Mouse (Mus musculus): ENCODE measurements at regions not wholly inside any gene's neighbourhood (a gene's known extent, or its start where the extent isn't known, plus 50 kb on each side); places are given as distances from the start of the nearest gene placed in this dataset.
A peak's percentile ranks its signal among the peaks of the same experiment; 100 is the strongest.
"Not testable (repeated sequence)": the region's sequence is repeated elsewhere in the genome, so short reads cannot be mapped to it uniquely, and the experiment has no call there.

DNA sequence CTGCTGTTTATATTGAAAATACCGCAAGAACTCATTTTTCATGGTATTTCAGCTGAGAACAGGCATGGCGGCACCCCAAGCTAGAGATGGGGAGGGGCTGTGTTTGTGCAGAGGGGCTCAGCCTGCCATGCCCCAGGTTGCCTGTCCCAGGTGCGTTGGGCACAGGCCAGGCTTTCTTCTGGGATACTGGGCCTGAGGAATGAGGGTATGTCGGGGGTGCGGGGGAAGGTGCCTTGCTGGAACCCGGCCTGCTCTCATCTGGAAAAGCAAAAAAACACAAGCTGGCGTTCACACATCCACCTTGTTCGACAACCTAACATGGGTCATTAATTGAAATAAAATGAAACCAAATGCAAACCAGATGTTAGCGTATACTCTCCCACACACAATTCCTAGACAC lies 142.2 kb upstream of the Adamts18 start:
- DNase-seq (ENCODE audit: low spot score) (peak; percentile 43), ATAC-seq (replicated peaks; ENCODE audit: insufficient number of reproducible peaks, low FRiP score, low TSS enrichment, low read depth) (no peak)
- H3K36me3 ChIP-seq (replicated peaks; ENCODE audit: control insufficient read depth, insufficient read depth, low read depth, low read length): no peaks in the 10 kb centered on the region
- H3K4me3 ChIP-seq (ENCODE audit: low read depth, low read length): no peak overlapping the region
- 47% methylated on average over 9 of the region's 9 CpGs for whole genome bisulfite sequencing
- H3K9me3 ChIP-seq (replicated peaks; ENCODE audit: control insufficient read depth, low read length): no peaks in the 10 kb centered on the region
- no peaks in the 10 kb centered on the region for H3K27me3 ChIP-seq (ENCODE audit: control insufficient read depth, insufficient read depth, low read length)
- H3K27ac ChIP-seq (replicated peaks; ENCODE audit: low read depth, low read length): no peak overlapping the region
- no peak overlapping the region for H3K4me2 ChIP-seq (ENCODE audit: low read depth, low read length)
- H3K4me1 ChIP-seq (ENCODE audit: control insufficient read depth, insufficient read depth, low read length): no peaks in the 10 kb centered on the region
- no peak overlapping the region for H3K9ac ChIP-seq (replicated peaks; ENCODE audit: low read length)

DNA sequence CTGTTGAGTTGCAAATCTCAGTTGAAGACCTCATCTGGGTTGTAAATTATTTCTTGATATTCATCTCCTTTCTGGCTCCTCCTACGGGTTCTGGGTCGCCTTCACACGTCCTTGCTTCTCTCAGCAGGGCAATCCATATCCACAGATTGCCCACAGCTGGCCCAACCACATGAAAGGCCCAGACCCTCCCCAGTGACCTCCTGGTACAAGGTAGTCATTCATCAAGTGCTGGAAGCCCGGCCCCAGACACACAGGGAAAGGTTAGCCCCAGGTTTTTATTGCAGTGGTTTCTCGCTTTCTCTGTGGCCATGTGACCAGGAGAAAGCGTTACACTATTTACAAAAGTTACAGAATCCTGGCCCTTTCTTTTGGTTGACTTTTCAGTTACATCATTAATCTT lies 134.5 kb upstream of the Nudt7 start:
- Histone ChIP-seq H3K4me1 (ENCODE audit: control insufficient read depth, insufficient read depth, low read length) (no peaks in the 10 kb centered on the region), H3K4me2 (ENCODE audit: low read depth, low read length) (no peak overlapping the region), H3K36me3 (replicated peaks; ENCODE audit: control insufficient read depth, insufficient read depth, low read depth, low read length) (no peaks in the 10 kb centered on the region), H3K27me3 (ENCODE audit: control insufficient read depth, insufficient read depth, low read length) (no peaks in the 10 kb centered on the region), H3K27ac (replicated peaks; ENCODE audit: low read depth, low read length) (no peak overlapping the region), H3K9ac (replicated peaks; ENCODE audit: low read length) (no peak overlapping the region), H3K4me3 (ENCODE audit: low read depth, low read length) (no peak overlapping the region), H3K9me3 (replicated peaks; ENCODE audit: control insufficient read depth, low read length) (no peaks in the 10 kb centered on the region)
- 54% methylated on average over 6 of the region's 6 CpGs for WGBS
- ATAC-seq (replicated peaks; ENCODE audit: insufficient number of reproducible peaks, low FRiP score, low TSS enrichment, low read depth): no peak
- DNase-seq (ENCODE audit: low spot score): no peak

DNA sequence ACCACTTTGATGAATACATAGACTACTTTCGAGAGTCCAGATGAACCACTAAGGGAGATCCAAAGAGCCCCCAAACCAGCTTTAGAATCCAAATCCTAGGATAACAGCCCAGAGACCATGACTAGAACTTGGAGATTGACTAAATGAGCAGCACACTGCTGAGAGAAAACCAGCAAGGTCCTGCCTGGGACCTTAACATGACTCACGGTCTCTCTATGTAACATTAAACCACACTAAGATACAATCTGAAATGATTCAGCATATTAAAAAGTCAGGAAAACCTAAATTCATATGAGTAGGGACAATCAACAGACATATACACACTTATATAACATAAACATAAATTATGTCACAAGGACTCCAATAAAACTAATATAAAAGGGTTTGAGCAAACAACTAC lies 131.7 kb upstream of the Nudt7 start:
- 83% methylated on average over 2 of the region's 2 CpGs for WGBS
- ATAC-seq (replicated peaks; ENCODE audit: insufficient number of reproducible peaks, low FRiP score, low TSS enrichment, low read depth) (no peak), DNase-seq (ENCODE audit: low spot score) (no peak)
- Histone ChIP-seq H3K4me2 (ENCODE audit: low read depth, low read length) (no peak overlapping the region), H3K36me3 (replicated peaks; ENCODE audit: control insufficient read depth, insufficient read depth, low read depth, low read length) (no peaks in the 10 kb centered on the region), H3K27me3 (ENCODE audit: control insufficient read depth, insufficient read depth, low read length) (no peaks in the 10 kb centered on the region), H3K4me3 (ENCODE audit: low read depth, low read length) (no peak overlapping the region), H3K9ac (replicated peaks; ENCODE audit: low read length) (no peak overlapping the region), H3K4me1 (ENCODE audit: control insufficient read depth, insufficient read depth, low read length) (no peaks in the 10 kb centered on the region), H3K9me3 (replicated peaks; ENCODE audit: control insufficient read depth, low read length) (no peaks in the 10 kb centered on the region), H3K27ac (replicated peaks; ENCODE audit: low read depth, low read length) (no peak overlapping the region)

DNA sequence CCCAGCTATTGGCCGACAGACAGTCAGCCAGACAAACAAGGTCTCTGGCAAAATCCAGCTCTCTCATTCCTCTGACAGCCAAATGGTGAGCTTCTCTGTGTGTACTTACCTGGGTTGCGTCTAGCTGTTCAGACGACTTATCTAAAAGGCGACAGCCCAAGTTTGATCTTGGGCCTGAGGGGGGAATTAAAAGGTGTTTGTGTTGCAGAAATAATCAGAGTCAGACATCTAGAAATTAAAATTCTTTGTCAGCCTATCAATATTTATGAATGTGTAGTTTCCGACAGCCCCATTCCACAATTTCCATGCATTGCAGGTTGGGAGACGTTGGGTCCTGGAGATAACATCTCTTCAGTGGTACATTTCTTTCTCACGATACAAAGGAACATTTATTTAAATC lies 128.9 kb upstream of the Nudt7 start:
- Histone ChIP-seq H3K4me3 (ENCODE audit: low read depth, low read length) (no peak overlapping the region), H3K36me3 (replicated peaks; ENCODE audit: control insufficient read depth, insufficient read depth, low read depth, low read length) (no peaks in the 10 kb centered on the region), H3K4me1 (ENCODE audit: control insufficient read depth, insufficient read depth, low read length) (no peaks in the 10 kb centered on the region), H3K27ac (replicated peaks; ENCODE audit: low read depth, low read length) (no peak overlapping the region), H3K27me3 (ENCODE audit: control insufficient read depth, insufficient read depth, low read length) (no peaks in the 10 kb centered on the region), H3K9me3 (replicated peaks; ENCODE audit: control insufficient read depth, low read length) (no peaks in the 10 kb centered on the region), H3K4me2 (ENCODE audit: low read depth, low read length) (no peak overlapping the region), H3K9ac (replicated peaks; ENCODE audit: low read length) (no peak overlapping the region)
- DNase-seq (ENCODE audit: low spot score): no peak
- no peak for ATAC-seq (replicated peaks; ENCODE audit: insufficient number of reproducible peaks, low FRiP score, low TSS enrichment, low read depth)
- WGBS: 80% methylated on average over 7 of the region's 7 CpGs

DNA sequence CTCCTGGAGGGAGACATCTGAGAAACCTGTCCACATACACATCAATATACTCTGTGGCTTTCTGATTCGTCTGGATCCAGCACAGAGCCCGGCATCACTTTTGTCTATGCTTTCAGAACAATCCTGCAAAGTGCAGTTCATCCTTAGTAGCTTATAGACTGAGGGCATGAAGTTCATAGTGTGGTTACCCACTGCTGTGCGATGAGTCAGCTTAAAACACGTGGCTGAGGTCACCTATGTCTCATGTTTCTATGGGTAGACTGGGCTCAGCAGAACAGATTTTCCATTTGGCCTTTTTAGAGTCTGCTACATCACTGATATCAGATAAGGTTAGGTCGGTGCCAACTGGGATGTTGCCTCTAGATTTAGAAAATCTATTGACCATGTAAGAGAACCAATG lies 126.8 kb upstream of the Nudt7 start:
- ATAC-seq (replicated peaks; ENCODE audit: insufficient number of reproducible peaks, low FRiP score, low TSS enrichment, low read depth) (no peak), DNase-seq (ENCODE audit: low spot score) (no peak)
- no peaks in the 10 kb centered on the region for H3K27me3 ChIP-seq (ENCODE audit: control insufficient read depth, insufficient read depth, low read length)
- H3K4me2 ChIP-seq (ENCODE audit: low read depth, low read length): no peak overlapping the region
- H3K4me1 ChIP-seq (ENCODE audit: control insufficient read depth, insufficient read depth, low read length): no peaks in the 10 kb centered on the region
- H3K27ac ChIP-seq (replicated peaks; ENCODE audit: low read depth, low read length): no peak overlapping the region
- H3K36me3 ChIP-seq (replicated peaks; ENCODE audit: control insufficient read depth, insufficient read depth, low read depth, low read length): no peaks in the 10 kb centered on the region
- 82% methylated on average over 5 of the region's 5 CpGs for whole genome bisulfite sequencing
- no peak overlapping the region for H3K4me3 ChIP-seq (ENCODE audit: low read depth, low read length)
- H3K9me3 ChIP-seq (replicated peaks; ENCODE audit: control insufficient read depth, low read length): no peaks in the 10 kb centered on the region
- H3K9ac ChIP-seq (replicated peaks; ENCODE audit: low read length): no peak overlapping the region

DNA sequence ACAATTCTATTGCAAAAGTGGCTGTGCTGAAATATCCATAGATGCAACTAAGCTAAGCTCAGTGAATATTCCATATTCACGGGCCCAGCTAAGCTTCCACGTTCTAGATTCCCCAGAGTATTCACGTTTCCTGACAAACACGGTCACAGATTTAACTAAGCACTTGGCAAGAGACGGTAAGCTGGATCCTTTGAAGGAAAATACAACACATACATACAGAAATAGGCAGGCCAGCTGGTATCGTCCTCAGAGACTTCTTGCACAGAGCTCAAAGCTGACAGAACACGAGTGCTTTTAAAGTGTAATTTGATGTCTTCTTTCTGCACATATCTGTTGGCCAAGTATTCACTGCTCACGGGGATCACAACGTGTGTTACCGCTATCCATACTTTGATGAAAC lies 126.3 kb upstream of the Nudt7 start:
- no peak overlapping the region for H3K4me2 ChIP-seq (ENCODE audit: low read depth, low read length)
- 81% methylated on average over 10 of the region's 10 CpGs for WGBS
- no peaks in the 10 kb centered on the region for H3K36me3 ChIP-seq (replicated peaks; ENCODE audit: control insufficient read depth, insufficient read depth, low read depth, low read length)
- DNase-seq (ENCODE audit: low spot score) (no peak), ATAC-seq (replicated peaks; ENCODE audit: insufficient number of reproducible peaks, low FRiP score, low TSS enrichment, low read depth) (no peak)
- H3K4me3 ChIP-seq (ENCODE audit: low read depth, low read length): no peak overlapping the region
- H3K27me3 ChIP-seq (ENCODE audit: control insufficient read depth, insufficient read depth, low read length): no peaks in the 10 kb centered on the region
- no peak overlapping the region for H3K9ac ChIP-seq (replicated peaks; ENCODE audit: low read length)
- H3K9me3 ChIP-seq (replicated peaks; ENCODE audit: control insufficient read depth, low read length): no peaks in the 10 kb centered on the region
- no peaks in the 10 kb centered on the region for H3K4me1 ChIP-seq (ENCODE audit: control insufficient read depth, insufficient read depth, low read length)
- H3K27ac ChIP-seq (replicated peaks; ENCODE audit: low read depth, low read length): no peak overlapping the region

DNA sequence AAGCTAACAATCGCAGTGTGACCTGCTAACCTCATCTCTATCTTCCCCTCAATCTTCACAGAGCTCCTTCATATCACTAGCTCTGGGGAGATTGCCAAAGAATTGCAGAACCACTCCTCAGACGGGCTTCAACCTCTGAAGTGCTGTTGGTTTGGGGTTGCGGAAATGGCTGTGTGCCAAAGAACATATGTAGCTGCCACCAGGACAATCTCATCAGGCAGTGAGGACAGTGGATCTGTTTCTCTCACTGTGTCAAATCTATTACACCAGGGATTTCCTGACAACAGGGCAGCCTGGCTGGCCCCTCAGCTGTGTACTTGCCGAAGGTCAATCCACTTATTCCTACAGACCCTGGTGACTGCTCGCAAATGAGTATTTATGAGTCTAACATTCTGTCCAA lies 115.0 kb upstream of the Nudt7 start:
- no peaks in the 10 kb centered on the region for H3K36me3 ChIP-seq (replicated peaks; ENCODE audit: control insufficient read depth, insufficient read depth, low read depth, low read length)
- no peak overlapping the region for H3K4me3 ChIP-seq (ENCODE audit: low read depth, low read length)
- H3K9ac ChIP-seq (replicated peaks; ENCODE audit: low read length): no peak overlapping the region
- DNase-seq (ENCODE audit: low spot score): peak; percentile 10
- H3K4me2 ChIP-seq (ENCODE audit: low read depth, low read length): no peak overlapping the region
- H3K27me3 ChIP-seq (ENCODE audit: control insufficient read depth, insufficient read depth, low read length): no peaks in the 10 kb centered on the region
- H3K4me1 ChIP-seq (ENCODE audit: control insufficient read depth, insufficient read depth, low read length): no peaks in the 10 kb centered on the region
- no peak for ATAC-seq (replicated peaks; ENCODE audit: insufficient number of reproducible peaks, low FRiP score, low TSS enrichment, low read depth)
- 60% methylated on average over 5 of the region's 5 CpGs for WGBS
- no peaks in the 10 kb centered on the region for H3K9me3 ChIP-seq (replicated peaks; ENCODE audit: control insufficient read depth, low read length)
- no peak overlapping the region for H3K27ac ChIP-seq (replicated peaks; ENCODE audit: low read depth, low read length)

DNA sequence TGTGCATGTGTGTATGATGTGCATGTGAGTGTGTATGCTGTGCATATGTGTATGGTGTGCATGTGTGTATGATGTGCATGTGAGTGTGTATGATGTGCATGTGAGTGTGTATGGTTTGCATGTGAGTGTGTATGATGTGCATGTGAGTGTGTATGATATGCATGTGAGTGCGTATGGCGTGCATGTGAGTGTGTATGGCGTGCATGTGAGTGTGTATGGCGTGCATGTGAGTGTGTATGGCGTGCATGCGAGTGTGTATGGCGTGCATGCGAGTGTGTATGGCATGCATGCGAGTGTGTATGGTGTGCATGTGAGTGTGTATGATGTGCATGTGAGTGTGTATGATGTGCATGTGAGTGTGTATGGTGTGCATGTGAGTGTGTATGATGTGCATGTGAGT lies 103.2 kb upstream of the Nudt7 start:
- H3K36me3 ChIP-seq (replicated peaks; ENCODE audit: control insufficient read depth, insufficient read depth, low read depth, low read length); DNase-seq (ENCODE audit: low spot score); H3K9ac ChIP-seq (replicated peaks; ENCODE audit: low read length); ATAC-seq (replicated peaks; ENCODE audit: insufficient number of reproducible peaks, low FRiP score, low TSS enrichment, low read depth); H3K4me2 ChIP-seq (ENCODE audit: low read depth, low read length); H3K4me1 ChIP-seq (ENCODE audit: control insufficient read depth, insufficient read depth, low read length); H3K4me3 ChIP-seq (ENCODE audit: low read depth, low read length); H3K9me3 ChIP-seq (replicated peaks; ENCODE audit: control insufficient read depth, low read length); H3K27ac ChIP-seq (replicated peaks; ENCODE audit: low read depth, low read length); H3K27me3 ChIP-seq (ENCODE audit: control insufficient read depth, insufficient read depth, low read length): not testable (repeated sequence)
- WGBS: 95% methylated on average over 9 of the region's 9 CpGs

DNA sequence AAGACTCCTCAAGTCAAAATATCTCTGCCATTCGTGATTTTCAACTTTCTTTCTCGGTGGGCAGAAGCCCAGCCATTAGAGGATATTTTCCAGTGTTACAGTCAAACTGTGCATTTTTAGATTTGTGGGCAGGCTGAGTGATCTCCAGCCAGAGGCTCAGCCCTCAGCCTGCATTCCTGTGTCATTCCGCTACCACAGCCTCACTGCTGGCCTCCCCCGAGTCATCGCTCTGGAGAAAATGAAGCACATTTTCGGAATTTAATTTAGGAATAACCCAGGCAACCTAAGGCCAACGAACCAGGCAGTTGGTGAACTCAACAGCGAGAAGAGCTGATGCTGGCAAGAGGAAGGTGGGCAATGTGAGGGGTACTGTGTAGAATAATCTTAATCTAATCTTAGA lies 80.9 kb upstream of the Nudt7 start:
- ATAC-seq (replicated peaks; ENCODE audit: insufficient number of reproducible peaks, low FRiP score, low TSS enrichment, low read depth) (no peak), DNase-seq (ENCODE audit: low spot score) (no peak)
- no peak overlapping the region for H3K27ac ChIP-seq (replicated peaks; ENCODE audit: low read depth, low read length)
- H3K36me3 ChIP-seq (replicated peaks; ENCODE audit: control insufficient read depth, insufficient read depth, low read depth, low read length): no peaks in the 10 kb centered on the region
- WGBS: 80% methylated on average over 8 of the region's 8 CpGs
- H3K4me1 ChIP-seq (ENCODE audit: control insufficient read depth, insufficient read depth, low read length): no peaks in the 10 kb centered on the region
- no peaks in the 10 kb centered on the region for H3K9me3 ChIP-seq (replicated peaks; ENCODE audit: control insufficient read depth, low read length)
- no peak overlapping the region for H3K4me3 ChIP-seq (ENCODE audit: low read depth, low read length)
- no peaks in the 10 kb centered on the region for H3K27me3 ChIP-seq (ENCODE audit: control insufficient read depth, insufficient read depth, low read length)
- no peak overlapping the region for H3K4me2 ChIP-seq (ENCODE audit: low read depth, low read length)
- H3K9ac ChIP-seq (replicated peaks; ENCODE audit: low read length): no peak overlapping the region

Data from embryonic facial prominence, embryonic 11.5 days (tissue).